Mouse (Mus musculus): ENCODE results near the gene Slc9a9.

GRCm38 (mm10) chr9:95221310-95221709 is 551.6 kb downstream of the Slc9a9 start:
- no peak for TF ChIP-seq POLR2A (IDR thresholded peaks at IDR 0.05; ENCODE audit: borderline replicate concordance, control insufficient read depth, low read depth, low read length)
- no peak for TF ChIP-seq CTCF (IDR thresholded peaks at IDR 0.05; ENCODE audit: control insufficient read depth, insufficient read depth, low read length)

Data from bone marrow, adult 2 months (tissue).